Mouse (Mus musculus) lung, embryonic 15.5 days (tissue): ENCODE measurements around the gene Notch4. TPM values are rescaled to one million over a fixed set of nuclear protein-coding genes. Genes with fewer than 3 reads are reported as not detected.

ENCODE experiments used
- ATAC-seq: fragments of 200-750 bp; cut with Nextera tagmentation; 2 replicates; pipeline ENCODE4 v1.8.0; 2017; ENCODE audit warnings: moderate number of reproducible peaks, borderline replicate concordance; ENCODE audit not compliant: low FRiP score, low TSS enrichment; ENCODE audit errors: extremely low read depth
- H3K27ac ChIP-seq: fragments of 300-500 bp; sonication (generic); 2 replicates; pipeline ENCODE4 v1.5.1; 2015; ENCODE audit warnings: moderate library complexity, mild to moderate bottlenecking, inconsistent platforms
- H3K27me3 ChIP-seq: fragments of 300-500 bp; sonication (generic); 2 replicates; pipeline ENCODE4 v1.6.1; 2015; ENCODE audit warnings: inconsistent platforms
- H3K36me3 ChIP-seq: fragments of 300-500 bp; sonication (generic); 2 replicates; pipeline ENCODE4 v1.6.1; 2015; ENCODE audit warnings: inconsistent platforms
- H3K4me1 ChIP-seq: fragments of 300-500 bp; sonication (generic); 2 replicates; pipeline ENCODE4 v1.6.1; 2015; ENCODE audit warnings: inconsistent platforms
- H3K4me2 ChIP-seq: fragments of 300-500 bp; sonication (generic); 2 replicates; pipeline ENCODE4 v1.6.1; 2015; ENCODE audit warnings: inconsistent platforms, mild to moderate bottlenecking, moderate library complexity
- H3K4me3 ChIP-seq: fragments of 300-500 bp; sonication (generic); 2 replicates; pipeline ENCODE4 v1.5.1; 2015; ENCODE audit warnings: mild to moderate bottlenecking, inconsistent platforms
- H3K9ac ChIP-seq: fragments of 300-500 bp; sonication (generic); 2 replicates; pipeline ENCODE4 v1.6.1; 2015; ENCODE audit warnings: inconsistent platforms
- H3K9me3 ChIP-seq: fragments of 300-500 bp; sonication (generic); 2 replicates; pipeline ENCODE4 v1.6.1; 2016; ENCODE audit warnings: inconsistent platforms
- WGBS: fragments of 180-500 bp; shearing (Covaris S2); methylation state at CpG from one replicate; pipeline ENCODE4 v1.1.7; 2015; 5-methylcytosine and 5-hydroxymethylcytosine counted together
- polyA plus RNA-seq: library from polyadenylated mRNA; unstranded; fragments of >200 nt; fragmentation: Nextera tagmentation; extraction: Ambion mirVana; gene quantifications from 2 replicates; pipeline ENCODE4 v1.2.1, GENCODE M21; 2015

Gene Notch4
- polyA plus RNA-seq, 1 experiment from 2014 or later = 11.2 TPM

- H3K4me2 ChIP-seq = peak overlapping the region; percentile 45
- no peak overlapping the region for H3K9ac ChIP-seq
- WGBS = 3% methylated on average over 47 of the region's 48 CpGs
- no peaks in the 10 kb centered on the region for H3K36me3 ChIP-seq
- H3K4me3 ChIP-seq = peak overlapping the region; percentile 15; the same call in 1 of the 2 replicates
- H3K27ac ChIP-seq = no peak overlapping the region
- H3K27me3 ChIP-seq = peaks cover 69% of the 10 kb centered on the region
- peaks cover 49% of the 10 kb centered on the region for H3K4me1 ChIP-seq
- ATAC-seq = no peak
- H3K9me3 ChIP-seq = no peaks in the 10 kb centered on the region
Measured at GRCm38 (mm10) chr17:34630761-34631301, 66.8 kb downstream of the Notch4 start.

GRCm38 (mm10) chr17:34631647-34632046 is 67.6 kb downstream of the Notch4 start:
- WGBS = 3% methylated on average over 12 of the region's 12 CpGs
- Histone ChIP-seq H3K4me2 (peak overlapping the region; percentile 64), H3K4me1 (peaks cover 42% of the 10 kb centered on the region), H3K36me3 (no peaks in the 10 kb centered on the region), H3K9ac (peak overlapping the region; percentile 18; the same call in 1 of the 2 replicates), H3K4me3 (peak overlapping the region; percentile 36), H3K27ac (no peak overlapping the region), H3K27me3 (peaks cover 76% of the 10 kb centered on the region), H3K9me3 (no peaks in the 10 kb centered on the region)
- no peak for ATAC-seq

- H3K9me3 ChIP-seq = no peaks in the 10 kb centered on the region
- H3K9ac ChIP-seq = peak overlapping the region; percentile 18; the same call in 1 of the 2 replicates
- peak overlapping the region; percentile 64 for H3K4me2 ChIP-seq
- H3K4me1 ChIP-seq = peaks cover 42% of the 10 kb centered on the region
- ATAC-seq = peak; percentile 61
- under 1% methylated on average over 26 of the region's 26 CpGs for WGBS
- H3K36me3 ChIP-seq = no peaks in the 10 kb centered on the region
- H3K27me3 ChIP-seq = peaks cover 82% of the 10 kb centered on the region
- peak overlapping the region; percentile 36 for H3K4me3 ChIP-seq
- H3K27ac ChIP-seq = no peak overlapping the region
Measured at GRCm38 (mm10) chr17:34632261-34632691, 68.2 kb downstream of the Notch4 start.

- Histone ChIP-seq H3K36me3 (no peaks in the 10 kb centered on the region), H3K4me1 (peaks cover 22% of the 10 kb centered on the region), H3K27ac (no peak overlapping the region), H3K9ac (no peak overlapping the region), H3K9me3 (no peaks in the 10 kb centered on the region), H3K27me3 (peaks cover 71% of the 10 kb centered on the region), H3K4me3 (no peak overlapping the region), H3K4me2 (no peak overlapping the region)
- 64% methylated on average over 2 of the region's 2 CpGs for WGBS
- no peak for ATAC-seq
Measured at GRCm38 (mm10) chr17:34635671-34636070, 71.6 kb downstream of the Notch4 start.

GRCm38 (mm10) chr17:34637459-34637858 is 73.4 kb downstream of the Notch4 start:
- Histone ChIP-seq H3K27me3 (peaks cover 53% of the 10 kb centered on the region), H3K4me1 (peaks cover 11% of the 10 kb centered on the region), H3K36me3 (no peaks in the 10 kb centered on the region), H3K9ac (no peak overlapping the region), H3K4me2 (no peak overlapping the region), H3K4me3 (no peak overlapping the region), H3K27ac (no peak overlapping the region), H3K9me3 (no peaks in the 10 kb centered on the region)
- 56% methylated on average over 3 of the region's 3 CpGs for WGBS
- ATAC-seq = no peak

Other genes with a start within 250 kb of the Notch4 start
- gene H2-Eb2, start 238.6 kb upstream of the Notch4 start, polyA plus RNA-seq = 0.11 TPM in 1 of 2 replicates, not detected in the other
- gene Btnl2, start 209.4 kb upstream of the Notch4 start, polyA plus RNA-seq = 0.08 and 0.16 TPM in 2 replicates
- not detected in 2 replicates for gene Btnl1, start 187.1 kb upstream of the Notch4 start, polyA plus RNA-seq
- gene BC051142, start 165.4 kb upstream of the Notch4 start, polyA plus RNA-seq = 0.37 and 0.89 TPM in 2 replicates
- not detected in 2 replicates for gene Btnl4, start 87.0 kb upstream of the Notch4 start, polyA plus RNA-seq
- not detected in 2 replicates for gene Btnl6, start 46.9 kb upstream of the Notch4 start, polyA plus RNA-seq
- 11.5 and 17.9 TPM in 2 replicates for gene Gpsm3, start 25.5 kb downstream of the Notch4 start, polyA plus RNA-seq
- 8.8 and 9.8 TPM in 2 replicates for gene Pbx2, start 27.0 kb downstream of the Notch4 start, polyA plus RNA-seq
- 197 and 248 TPM in 2 replicates for gene Ager, start 33.6 kb downstream of the Notch4 start, polyA plus RNA-seq
- gene Rnf5, start 39.4 kb downstream of the Notch4 start, polyA plus RNA-seq = 122 and 124 TPM in 2 replicates
- gene Agpat1, start 40.0 kb downstream of the Notch4 start, polyA plus RNA-seq = 51.8 and 51.9 TPM in 2 replicates
- gene Egfl8, start 51.7 kb downstream of the Notch4 start, polyA plus RNA-seq = 2.2 and 2.8 TPM in 2 replicates
- gene Ppt2, start 64.2 kb downstream of the Notch4 start, polyA plus RNA-seq = 21.0 and 22.4 TPM in 2 replicates
- gene Prrt1, start 65.3 kb downstream of the Notch4 start, polyA plus RNA-seq = 0.16 and 0.46 TPM in 2 replicates
- 12.9 and 14.0 TPM in 2 replicates for gene Fkbpl, start 80.5 kb downstream of the Notch4 start, polyA plus RNA-seq
- gene Atf6b, start 82.9 kb downstream of the Notch4 start, polyA plus RNA-seq = 84.6 and 85.8 TPM in 2 replicates
- 0.59 and 0.77 TPM in 2 replicates for gene Tnxb, start 106.3 kb downstream of the Notch4 start, polyA plus RNA-seq
- 0.11 and 0.42 TPM in 2 replicates for gene C4b, start 179.6 kb downstream of the Notch4 start, polyA plus RNA-seq
- not detected in 2 replicates for gene Cyp21a1, start 240.3 kb downstream of the Notch4 start, polyA plus RNA-seq